Mouse (Mus musculus) kidney, embryonic 14.5 days (tissue): ENCODE results near the gene Scn2b. TPM values are rescaled to one million over a fixed set of nuclear protein-coding genes. Genes with fewer than 3 reads are reported as not detected.

ENCODE experiments used
- ATAC-seq: fragments of 200-750 bp; cut with Nextera tagmentation; 2 replicates; pipeline ENCODE4 v1.8.0; 2017; ENCODE audit warnings: moderate number of reproducible peaks, mild to moderate bottlenecking, moderate TSS enrichment, moderate library complexity; ENCODE audit not compliant: low FRiP score, low TSS enrichment
- H3K27ac ChIP-seq: fragments of 300-500 bp; sonication (generic); 2 replicates; pipeline ENCODE4 v1.5.1; 2014; ENCODE audit warnings: low read depth, mild to moderate bottlenecking, low read length, moderate library complexity, mixed read lengths
- H3K27me3 ChIP-seq: fragments of 300-500 bp; sonication (generic); 2 replicates; pipeline ENCODE4 v1.6.1; 2014; ENCODE audit warnings: mild to moderate bottlenecking, low read length; ENCODE audit not compliant: control insufficient read depth, insufficient read depth
- H3K36me3 ChIP-seq: fragments of 300-500 bp; sonication (generic); 2 replicates; pipeline ENCODE4 v1.6.1; 2014; ENCODE audit warnings: low read length, mixed read lengths; ENCODE audit not compliant: control insufficient read depth, insufficient read depth
- H3K4me1 ChIP-seq: fragments of 300-500 bp; sonication (generic); 2 replicates; pipeline ENCODE4 v1.6.1; 2014; ENCODE audit warnings: low read length, mixed read lengths; ENCODE audit not compliant: control insufficient read depth, insufficient read depth
- H3K4me2 ChIP-seq: fragments of 300-500 bp; sonication (generic); replicated peaks from 2 replicates; pipeline ENCODE4 v1.6.1; 2014; ENCODE audit warnings: low read depth, mild to moderate bottlenecking, low read length
- H3K4me3 ChIP-seq: fragments of 300-500 bp; sonication (generic); 2 replicates; pipeline ENCODE4 v1.5.1; 2014; ENCODE audit warnings: mild to moderate bottlenecking, low read length
- H3K9ac ChIP-seq: fragments of 300-500 bp; sonication (generic); 2 replicates; pipeline ENCODE4 v1.6.1; 2014; ENCODE audit warnings: low read depth, mild to moderate bottlenecking, low read length, moderate library complexity
- H3K9me3 ChIP-seq: fragments of 300-500 bp; sonication (generic); 2 replicates; pipeline ENCODE4 v1.6.1; 2016; ENCODE audit warnings: low read length; ENCODE audit not compliant: control insufficient read depth
- WGBS: fragments of 180-500 bp; shearing (Covaris S2); extraction: QIAGEN DNeasy Blood & Tissue Kit; methylation state at CpG from one replicate; pipeline ENCODE4 v1.1.7; 2014; 5-methylcytosine and 5-hydroxymethylcytosine counted together
- polyA plus RNA-seq: library from polyadenylated mRNA; unstranded; fragments of >200 nt; fragmentation: Nextera tagmentation; extraction: Ambion mirVana; gene quantifications from 2 replicates; pipeline ENCODE4 v1.2.1, GENCODE M21; 2014

Gene Scn2b
- polyA plus RNA-seq, 1 experiment from 2014 or later, result 5.3 TPM

DNA sequence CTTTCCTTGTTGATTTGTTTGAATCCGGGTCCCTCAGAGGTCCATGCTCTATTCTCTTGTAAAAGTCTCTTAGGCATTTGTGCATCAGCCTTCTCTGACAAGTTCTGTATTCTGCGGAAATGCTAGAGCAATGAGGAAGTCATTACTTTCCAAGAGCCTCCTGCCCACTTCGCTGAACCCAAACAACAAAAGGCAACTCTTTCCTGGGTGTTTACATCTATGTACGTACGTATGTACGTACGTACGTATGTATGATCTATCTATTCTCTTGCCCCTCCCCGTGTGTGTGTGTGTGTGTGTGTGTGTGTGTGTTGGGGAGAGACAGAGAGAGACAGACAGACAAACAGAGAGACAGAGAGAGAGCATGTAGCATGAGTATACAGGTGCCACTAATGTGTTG lies 763 bp upstream of the Scn2b start:
- ATAC-seq, result no peak
- H3K27ac ChIP-seq, result no peak overlapping the region

DNA sequence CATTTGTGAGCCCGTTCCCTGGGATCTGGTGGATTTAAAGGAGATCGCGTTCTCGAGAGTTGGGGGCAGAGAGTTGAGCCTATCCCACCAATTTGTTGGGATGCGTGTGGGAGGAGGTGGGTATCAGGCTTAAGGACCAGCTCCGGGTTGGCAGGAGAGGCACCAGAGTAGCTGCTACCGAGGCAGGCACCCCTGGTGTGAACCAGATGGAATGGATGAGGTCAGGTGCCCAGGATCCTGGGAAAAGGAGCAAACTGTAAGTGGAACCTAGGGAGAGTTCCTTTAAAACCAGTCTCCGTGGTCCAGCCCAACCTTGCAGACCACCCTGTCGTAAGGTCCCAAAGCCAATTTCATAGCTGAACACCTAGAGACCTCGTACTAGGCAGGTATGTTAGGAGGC lies 970 bp downstream of the Scn2b start:
- Histone ChIP-seq H3K27me3 (no peaks in the 10 kb centered on the region), H3K4me2 (peak overlapping the region; percentile 64), H3K4me1 (peaks cover 17% of the 10 kb centered on the region), H3K4me3 (peak overlapping the region; percentile 73), H3K36me3 (no peaks in the 10 kb centered on the region), H3K9ac (peak overlapping the region; percentile 73; the same call in 1 of the 2 replicates), H3K27ac (no peak overlapping the region), H3K9me3 (no peaks in the 10 kb centered on the region)
- no peak for ATAC-seq
- 24% methylated on average over 10 of the region's 10 CpGs for WGBS

More for the DNA sequence above, 763 bp upstream of the Scn2b start:
- Histone ChIP-seq H3K4me2 (no peak overlapping the region), H3K27me3 (no peaks in the 10 kb centered on the region), H3K9ac (no peak overlapping the region), H3K4me1 (peaks cover 11% of the 10 kb centered on the region), H3K36me3 (no peaks in the 10 kb centered on the region), H3K9me3 (no peaks in the 10 kb centered on the region), H3K4me3 (no peak overlapping the region)
- WGBS, result 67% methylated on average over 9 of the region's 9 CpGs

DNA sequence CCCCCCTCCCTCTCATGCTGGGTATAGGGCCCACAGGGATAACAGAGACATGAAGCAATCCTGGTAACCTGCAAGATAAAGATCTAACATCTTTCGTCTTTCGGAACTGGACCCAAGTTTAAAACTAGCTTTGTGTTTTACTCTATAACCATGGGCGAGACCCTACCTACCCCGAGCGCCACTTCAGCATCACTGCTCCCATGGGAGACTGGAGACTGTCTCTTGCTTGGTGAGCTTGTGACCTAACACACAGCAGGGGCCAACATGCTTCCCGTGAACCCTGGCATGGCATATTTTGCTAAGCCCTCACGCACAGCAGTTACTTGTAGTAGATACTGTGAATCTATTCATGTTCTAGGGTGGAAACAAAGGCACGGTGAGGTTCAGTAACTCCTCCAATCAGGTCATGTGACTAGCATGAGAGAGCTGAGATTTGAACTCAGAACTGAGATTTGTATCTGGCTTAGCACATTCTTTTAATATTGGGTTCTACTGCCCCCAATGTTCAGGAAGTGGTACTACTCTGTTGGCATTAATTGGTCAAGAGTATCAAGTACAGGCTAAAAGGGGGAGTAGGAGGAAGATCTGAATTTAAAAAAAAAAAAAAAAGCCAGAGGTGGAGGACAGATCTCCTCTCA lies 1.9 kb downstream of the Scn2b start:
- WGBS, result 91% methylated on average over 8 of the region's 8 CpGs
- Histone ChIP-seq H3K9ac (no peak overlapping the region), H3K27ac (no peak overlapping the region), H3K4me1 (peaks cover 17% of the 10 kb centered on the region), H3K36me3 (no peaks in the 10 kb centered on the region), H3K4me3 (no peak overlapping the region), H3K27me3 (no peaks in the 10 kb centered on the region), H3K4me2 (peak overlapping the region; percentile 64; the same call in 1 of the 2 replicates), H3K9me3 (no peaks in the 10 kb centered on the region)
- ATAC-seq, result no peak

DNA sequence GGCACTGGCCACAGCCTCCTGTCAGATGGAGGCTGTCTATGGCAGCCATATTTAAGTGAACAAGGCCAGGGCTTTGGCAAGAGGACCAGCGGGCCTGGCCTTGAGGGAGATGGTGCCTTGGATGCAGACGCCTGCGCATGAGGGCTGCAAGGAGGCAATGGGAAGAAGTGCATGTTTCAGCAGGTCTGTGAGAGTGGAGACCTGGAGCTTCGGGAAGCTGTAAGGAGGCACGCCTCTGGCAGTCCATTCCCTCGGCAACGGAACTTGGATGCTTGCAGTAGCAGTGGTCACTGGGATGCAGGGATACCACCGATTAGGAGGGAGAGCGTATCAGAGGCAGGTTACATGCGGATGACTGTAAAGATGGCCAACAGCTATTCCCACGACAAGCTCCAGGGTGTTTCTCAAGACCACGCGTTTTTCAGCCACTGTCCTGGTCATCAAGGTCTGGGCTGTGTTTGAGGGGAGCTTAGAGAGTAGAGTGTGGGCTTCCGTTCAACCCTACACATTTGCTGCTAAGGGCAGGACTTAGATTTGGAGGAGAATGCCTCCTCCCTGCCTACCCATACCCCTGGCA lies 2.5 kb downstream of the Scn2b start:
- no peak for ATAC-seq
- Histone ChIP-seq H3K27ac (no peak overlapping the region), H3K9ac (no peak overlapping the region), H3K4me1 (peaks cover 17% of the 10 kb centered on the region), H3K9me3 (no peaks in the 10 kb centered on the region), H3K4me2 (no peak overlapping the region), H3K27me3 (no peaks in the 10 kb centered on the region), H3K36me3 (no peaks in the 10 kb centered on the region), H3K4me3 (no peak overlapping the region)
- WGBS, result 86% methylated on average over 14 of the region's 14 CpGs

DNA sequence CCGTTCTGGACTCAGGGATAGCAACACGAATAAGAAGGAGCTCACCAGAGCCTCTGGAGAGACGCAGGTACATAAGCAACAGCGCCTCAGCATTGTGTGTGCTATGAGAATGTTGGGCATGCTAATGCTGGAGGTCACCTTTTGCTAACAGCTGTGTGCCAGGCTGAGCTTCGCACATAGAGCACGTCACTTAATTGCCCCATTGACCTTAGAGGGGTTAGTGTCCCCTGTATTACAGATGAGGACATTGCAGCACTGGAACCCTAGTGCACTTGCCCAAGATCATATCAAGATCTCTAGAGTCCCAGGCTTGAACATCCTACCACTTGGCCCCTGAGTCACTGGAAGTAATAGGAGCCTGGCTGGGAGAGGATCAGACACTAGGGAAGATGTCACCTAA lies 3.0 kb downstream of the Scn2b start:
- Histone ChIP-seq H3K4me3 (no peak overlapping the region), H3K27me3 (no peaks in the 10 kb centered on the region), H3K9ac (no peak overlapping the region), H3K27ac (no peak overlapping the region), H3K36me3 (no peaks in the 10 kb centered on the region; the same call in 1 of the 2 replicates), H3K9me3 (no peaks in the 10 kb centered on the region), H3K4me1 (peaks cover 17% of the 10 kb centered on the region), H3K4me2 (no peak overlapping the region)
- 89% methylated on average over 6 of the region's 6 CpGs for WGBS
- no peak for ATAC-seq

DNA sequence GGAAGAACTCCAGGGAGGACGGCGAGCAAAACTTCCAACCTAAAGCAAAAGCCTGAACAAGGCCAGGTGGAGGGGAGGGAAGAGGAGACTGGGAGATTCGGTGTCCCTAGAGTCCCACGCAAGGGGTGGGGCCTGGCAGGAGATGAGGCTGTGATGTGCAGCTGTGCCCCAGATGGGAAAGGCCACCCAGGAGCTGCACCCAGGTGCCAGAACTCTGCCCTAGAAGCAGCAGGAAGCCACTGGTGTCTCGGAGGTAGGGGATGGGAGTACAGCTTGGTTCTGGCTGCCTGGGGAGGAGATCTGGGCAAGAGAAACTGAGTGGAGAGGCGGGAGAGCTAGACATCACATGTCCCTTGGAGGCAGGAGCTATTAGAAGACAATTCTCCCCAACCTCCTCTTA lies 3.4 kb downstream of the Scn2b start:
- 61% methylated on average over 6 of the region's 6 CpGs for WGBS
- ATAC-seq, result no peak

DNA sequence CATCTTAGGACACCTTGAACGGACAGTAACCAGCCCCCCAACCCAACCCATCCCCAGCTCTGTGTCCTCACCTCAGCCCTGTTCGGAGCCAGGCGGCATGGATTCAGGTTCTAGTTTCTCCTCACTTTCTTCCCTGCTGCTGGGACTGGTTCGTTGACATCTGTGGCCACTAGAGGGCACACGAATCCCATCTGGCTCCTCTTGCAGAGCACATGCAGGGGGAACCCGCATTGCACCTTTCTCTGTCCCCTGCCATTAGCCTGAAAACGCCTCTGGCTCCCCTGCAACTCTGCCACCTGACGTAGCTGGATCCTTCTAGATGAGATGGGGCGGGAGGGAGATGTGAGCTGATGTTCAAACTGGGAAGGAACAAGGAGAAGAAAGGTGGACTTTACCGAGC lies 4.2 kb downstream of the Scn2b start:
- H3K4me1 ChIP-seq, result peaks cover 14% of the 10 kb centered on the region; the same call in 1 of the 2 replicates
- no peaks in the 10 kb centered on the region; the same call in 1 of the 2 replicates for H3K36me3 ChIP-seq
- peak; percentile 42; the same call in 1 of the 2 replicates for ATAC-seq
- H3K9ac ChIP-seq, result peak overlapping the region; percentile 47
- H3K9me3 ChIP-seq, result no peaks in the 10 kb centered on the region
- 3% methylated on average over 10 of the region's 10 CpGs for WGBS
- no peak overlapping the region for H3K27ac ChIP-seq
- no peak overlapping the region for H3K4me3 ChIP-seq
- peak overlapping the region; percentile 38; the same call in 1 of the 2 replicates for H3K4me2 ChIP-seq
- no peaks in the 10 kb centered on the region for H3K27me3 ChIP-seq

More for the DNA sequence above, 3.4 kb downstream of the Scn2b start:
- no peak overlapping the region for H3K9ac ChIP-seq
- no peak overlapping the region for H3K4me2 ChIP-seq
- H3K4me3 ChIP-seq, result no peak overlapping the region
- H3K4me1 ChIP-seq, result peaks cover 15% of the 10 kb centered on the region
- H3K27ac ChIP-seq, result no peak overlapping the region
- H3K27me3 ChIP-seq, result no peaks in the 10 kb centered on the region
- no peaks in the 10 kb centered on the region for H3K9me3 ChIP-seq
- H3K36me3 ChIP-seq, result no peaks in the 10 kb centered on the region; the same call in 1 of the 2 replicates

DNA sequence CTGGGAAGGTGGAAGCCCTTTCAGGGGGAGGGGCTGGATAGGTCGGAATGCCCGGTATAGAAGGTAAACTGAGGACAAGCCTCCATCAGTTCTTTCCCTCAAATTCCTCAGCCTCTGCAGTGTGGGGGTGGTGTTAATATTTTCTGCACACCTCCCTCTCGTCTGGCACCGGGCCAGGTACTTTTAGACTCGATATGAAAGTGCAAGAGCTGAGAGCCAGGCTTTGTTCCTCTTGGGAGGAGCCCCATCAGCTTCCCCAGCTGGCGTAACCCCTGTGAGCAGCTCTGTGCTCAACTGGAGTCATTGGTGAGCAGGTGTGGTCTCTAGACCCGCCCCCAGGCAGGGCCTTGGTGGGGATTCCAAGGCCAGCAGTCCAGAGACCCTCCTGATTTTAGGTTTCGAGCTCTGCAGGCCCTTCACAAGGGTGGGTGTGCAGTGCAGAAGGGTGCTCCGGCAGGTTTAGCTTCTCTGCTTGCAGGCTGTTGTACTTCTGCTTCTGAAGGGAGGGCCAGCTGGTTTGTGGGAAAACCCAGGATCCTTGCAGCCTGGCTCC lies 4.7 kb downstream of the Scn2b start:
- peak overlapping the region; percentile 47 for H3K9ac ChIP-seq
- H3K4me2 ChIP-seq, result peak overlapping the region; percentile 38

DNA sequence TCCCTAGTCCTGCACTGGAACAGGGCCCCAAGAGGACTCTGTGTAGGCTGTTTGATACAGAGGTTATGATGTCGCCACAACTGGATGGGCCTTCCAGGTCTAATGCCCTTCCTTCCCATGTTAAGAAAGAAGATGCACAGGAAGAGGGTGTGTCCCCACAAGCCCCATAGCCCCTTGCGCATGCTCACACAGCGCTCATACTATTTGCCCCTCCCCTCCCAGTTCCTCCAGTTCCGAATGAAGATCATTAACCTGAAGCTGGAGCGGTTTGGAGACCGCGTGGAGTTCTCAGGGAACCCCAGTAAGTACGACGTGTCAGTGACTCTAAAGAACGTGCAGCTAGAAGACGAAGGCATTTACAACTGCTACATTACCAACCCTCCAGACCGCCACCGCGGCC lies 7.6 kb downstream of the Scn2b start:
- peaks cover 7% of the 10 kb centered on the region; the same call in 1 of the 2 replicates for H3K4me1 ChIP-seq
- H3K4me2 ChIP-seq, result no peak overlapping the region
- ATAC-seq, result no peak
- H3K9ac ChIP-seq, result no peak overlapping the region
- H3K36me3 ChIP-seq, result no peaks in the 10 kb centered on the region; the same call in 1 of the 2 replicates
- no peaks in the 10 kb centered on the region for H3K9me3 ChIP-seq
- no peak overlapping the region for H3K27ac ChIP-seq
- no peak overlapping the region for H3K4me3 ChIP-seq
- 88% methylated on average over 14 of the region's 14 CpGs for WGBS
- no peaks in the 10 kb centered on the region for H3K27me3 ChIP-seq

More for the DNA sequence above, 4.7 kb downstream of the Scn2b start:
- no peak for ATAC-seq
- Histone ChIP-seq H3K9me3 (no peaks in the 10 kb centered on the region), H3K4me3 (no peak overlapping the region), H3K36me3 (no peaks in the 10 kb centered on the region; the same call in 1 of the 2 replicates), H3K27ac (no peak overlapping the region), H3K27me3 (no peaks in the 10 kb centered on the region), H3K4me1 (peaks cover 14% of the 10 kb centered on the region; the same call in 1 of the 2 replicates)
- 19% methylated on average over 9 of the region's 9 CpGs for WGBS
